Mouse (Mus musculus) urinary bladder, adult 2 months (tissue): ENCODE results near the gene Olfr1314. TPM values are rescaled to one million over a fixed set of nuclear protein-coding genes. Genes with fewer than 3 reads are reported as not detected.

ENCODE experiments used
- DNase-seq: peaks from one replicate; pipeline ENCODE4 v3.0.0; 2022; ENCODE audit warnings: low spot score
- polyA plus RNA-seq: library from polyadenylated mRNA; depleted of rRNA; stranded (reverse); fragments of >200 nt; gene quantifications from 2 replicates; pipeline ENCODE4 v1.2.3, GENCODE M21; 2012; rRNA removed

The Olfr1314 gene
- polyA plus RNA-seq = 0.08 TPM in 1 of 2 replicates, not detected in the other

GRCm38 (mm10) chr2:112096681-112097080 is at the start of gene Olfr1314:
TSS of gene Olfr1314 (minus strand) at chr2:112096781.
- DNase-seq = no peak

GRCm38 (mm10) chr2:112140029-112140428 is 43.4 kb upstream of the Olfr1314 start, which contains the start of gene Olfr1317:
TSS of gene Olfr1317 (plus strand) at chr2:112140329.
- DNase-seq = no peak

GRCm38 (mm10) chr2:112134877-112135276 is 38.3 kb upstream of the Olfr1314 start, which contains the start of gene Olfr1316:
TSS of gene Olfr1316 (minus strand) at chr2:112134977.
- DNase-seq = no peak

DNA sequence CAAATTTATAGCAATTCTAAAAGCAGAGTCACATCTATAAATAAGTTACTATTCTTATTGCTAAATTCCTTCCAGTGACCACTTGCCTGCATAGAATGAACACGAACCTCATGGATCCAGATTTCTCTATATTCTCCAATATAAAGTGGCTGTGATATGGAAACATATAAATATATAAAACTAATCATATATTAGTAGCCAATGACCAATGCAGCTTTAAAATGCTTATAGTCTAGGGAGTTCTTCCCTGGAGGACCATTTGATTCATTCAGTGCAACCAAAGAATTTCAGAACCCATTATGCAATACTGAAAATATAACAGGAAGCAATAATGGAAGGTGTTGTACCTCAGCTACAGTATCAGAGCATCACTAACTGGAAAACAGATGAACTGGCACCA is 18.8 kb upstream of the Olfr1314 start, which contains the start of gene Olfr1315-ps1:
Gene Olfr1315-ps1, minus strand, starts transcription at position 101 of the 400 bp plus-strand sequence.
- DNase-seq = no peak

DNA sequence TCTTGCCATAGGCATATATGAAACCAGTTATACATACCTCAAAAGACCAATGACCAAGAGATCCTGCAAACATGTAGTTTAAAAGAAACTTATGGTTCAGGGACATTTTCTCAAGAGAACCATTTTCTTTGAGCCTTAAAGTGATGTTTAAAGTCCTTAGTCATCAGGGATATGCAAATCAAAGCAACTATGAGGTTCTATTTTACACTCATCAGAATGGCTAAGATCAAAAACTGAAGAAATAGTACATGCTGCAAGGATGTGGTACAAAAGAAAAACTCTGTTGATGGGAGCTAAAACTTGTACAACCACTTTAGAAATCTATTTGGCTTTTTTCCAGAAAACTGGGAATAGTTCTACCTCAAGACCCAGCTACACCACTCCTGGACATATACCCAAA is 18.8 kb downstream of the Olfr1314 start, which contains the start of gene Olfr1313:
Gene Olfr1313, minus strand, starts transcription at position 101 of the 400 bp plus-strand sequence.
- no peak for DNase-seq

DNA sequence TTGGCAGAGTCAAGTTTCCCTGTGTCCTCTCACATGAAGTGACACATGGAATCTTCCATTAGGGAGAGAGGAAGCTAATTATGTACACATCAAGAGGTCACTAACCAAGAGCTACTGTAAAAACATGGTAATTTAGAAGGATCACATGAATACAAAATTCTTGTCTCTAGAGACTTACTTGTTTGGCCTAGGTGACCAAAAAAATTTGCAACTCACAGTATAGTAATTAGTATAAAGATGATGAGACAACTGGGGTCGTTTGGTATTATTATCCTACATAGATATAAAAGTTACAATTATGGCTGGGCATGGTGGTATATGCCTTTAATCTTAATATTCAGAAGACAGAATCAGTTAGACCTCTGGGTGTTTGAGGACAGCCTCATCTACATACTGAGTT is 46.4 kb downstream of the Olfr1314 start, which contains the start of gene Olfr1312:
Gene Olfr1312, minus strand, starts transcription at position 101 of the 400 bp plus-strand sequence.
- no peak for DNase-seq

Other genes starting within 250 kb of the Olfr1314 start
- gene Olfr1305, start 219.6 kb downstream of the Olfr1314 start, polyA plus RNA-seq = not detected in 2 replicates
- not detected in 2 replicates for gene Olfr1306, start 180.5 kb downstream of the Olfr1314 start, polyA plus RNA-seq
- not detected in 2 replicates for gene Olfr1307, start 147.3 kb downstream of the Olfr1314 start, polyA plus RNA-seq
- not detected in 2 replicates for gene Olfr1308, start 131.8 kb downstream of the Olfr1314 start, polyA plus RNA-seq
- not detected in 2 replicates for gene Olfr1309, start 106.5 kb downstream of the Olfr1314 start, polyA plus RNA-seq
- gene Olfr1310, start 84.1 kb downstream of the Olfr1314 start, polyA plus RNA-seq = not detected in 2 replicates
- gene Olfr1311, start 72.4 kb downstream of the Olfr1314 start, polyA plus RNA-seq = not detected in 2 replicates
- gene Olfr1312, start 46.5 kb downstream of the Olfr1314 start, polyA plus RNA-seq = not detected in 2 replicates
- gene Olfr1313, start 18.9 kb downstream of the Olfr1314 start, polyA plus RNA-seq = not detected in 2 replicates
- not detected in 2 replicates for gene Olfr1315-ps1, start 18.7 kb upstream of the Olfr1314 start, polyA plus RNA-seq
- gene Olfr1316, start 38.2 kb upstream of the Olfr1314 start, polyA plus RNA-seq = not detected in 2 replicates
- gene Olfr1317, start 43.5 kb upstream of the Olfr1314 start, polyA plus RNA-seq = not detected in 2 replicates
- gene Olfr1318, start 57.4 kb upstream of the Olfr1314 start, polyA plus RNA-seq = not detected in 2 replicates
- 49.2 and 51.3 TPM in 2 replicates for gene Lpcat4, start 142.7 kb upstream of the Olfr1314 start, polyA plus RNA-seq
- not detected in 2 replicates for gene Nutm1, start 162.5 kb upstream of the Olfr1314 start, polyA plus RNA-seq
- 101 and 145 TPM in 2 replicates for gene Nop10, start 165.1 kb upstream of the Olfr1314 start, polyA plus RNA-seq
- 80.4 and 84.2 TPM in 2 replicates for gene Slc12a6, start 169.0 kb upstream of the Olfr1314 start, polyA plus RNA-seq
- gene Gm21985, start 169.5 kb upstream of the Olfr1314 start, polyA plus RNA-seq = 0.03 and 0.06 TPM in 2 replicates